Mouse (Mus musculus) limb, embryonic 15.5 days (tissue): ENCODE results near the gene Sox18. TPM values are rescaled to one million over a fixed set of nuclear protein-coding genes. Genes with fewer than 3 reads are reported as not detected.
A peak's percentile ranks its signal among the peaks of the same experiment; 100 is the strongest.

ENCODE experiments used
- ATAC-seq: fragments of 200-750 bp; cut with Nextera tagmentation; 2 replicates; pipeline ENCODE4 v1.8.0; 2017; ENCODE audit warnings: low read depth, moderate TSS enrichment; ENCODE audit not compliant: insufficient number of reproducible peaks, low FRiP score, low TSS enrichment
- H3K27ac ChIP-seq: fragments of 300-500 bp; sonication (generic); 2 replicates; pipeline ENCODE4 v1.5.1; 2015; ENCODE audit warnings: moderate library complexity, mild to moderate bottlenecking, inconsistent platforms
- H3K27me3 ChIP-seq: fragments of 300-500 bp; sonication (generic); 2 replicates; pipeline ENCODE4 v1.6.1; 2015; ENCODE audit warnings: inconsistent platforms
- H3K36me3 ChIP-seq: fragments of 300-500 bp; sonication (generic); 2 replicates; pipeline ENCODE4 v1.6.1; 2015; ENCODE audit warnings: inconsistent platforms
- H3K4me1 ChIP-seq: fragments of 300-500 bp; sonication (generic); 2 replicates; pipeline ENCODE4 v1.6.1; 2015; ENCODE audit warnings: inconsistent platforms
- H3K4me2 ChIP-seq: fragments of 300-500 bp; sonication (generic); 2 replicates; pipeline ENCODE4 v1.6.1; 2015; ENCODE audit warnings: mild to moderate bottlenecking, inconsistent platforms
- H3K4me3 ChIP-seq: fragments of 300-500 bp; sonication (generic); 2 replicates; pipeline ENCODE4 v1.5.1; 2015; ENCODE audit warnings: mild to moderate bottlenecking, inconsistent platforms
- H3K9ac ChIP-seq: fragments of 300-500 bp; sonication (generic); 2 replicates; pipeline ENCODE4 v1.6.1; 2015; ENCODE audit warnings: inconsistent platforms
- H3K9me3 ChIP-seq: fragments of 300-500 bp; sonication (generic); 2 replicates; pipeline ENCODE4 v1.6.1; 2016; ENCODE audit warnings: inconsistent platforms
- WGBS: fragments of 180-500 bp; shearing (Covaris S2); methylation state at CpG from one replicate; pipeline ENCODE4 v1.1.7; 2015; 5-methylcytosine and 5-hydroxymethylcytosine counted together
- polyA plus RNA-seq: library from polyadenylated mRNA; unstranded; fragments of >200 nt; fragmentation: Nextera tagmentation; extraction: Ambion mirVana; gene quantifications from 2 replicates; pipeline ENCODE4 v1.2.1, GENCODE M21; 2015

The Sox18 gene
- polyA plus RNA-seq, 1 experiment from 2014 or later = 38.7 TPM

DNA sequence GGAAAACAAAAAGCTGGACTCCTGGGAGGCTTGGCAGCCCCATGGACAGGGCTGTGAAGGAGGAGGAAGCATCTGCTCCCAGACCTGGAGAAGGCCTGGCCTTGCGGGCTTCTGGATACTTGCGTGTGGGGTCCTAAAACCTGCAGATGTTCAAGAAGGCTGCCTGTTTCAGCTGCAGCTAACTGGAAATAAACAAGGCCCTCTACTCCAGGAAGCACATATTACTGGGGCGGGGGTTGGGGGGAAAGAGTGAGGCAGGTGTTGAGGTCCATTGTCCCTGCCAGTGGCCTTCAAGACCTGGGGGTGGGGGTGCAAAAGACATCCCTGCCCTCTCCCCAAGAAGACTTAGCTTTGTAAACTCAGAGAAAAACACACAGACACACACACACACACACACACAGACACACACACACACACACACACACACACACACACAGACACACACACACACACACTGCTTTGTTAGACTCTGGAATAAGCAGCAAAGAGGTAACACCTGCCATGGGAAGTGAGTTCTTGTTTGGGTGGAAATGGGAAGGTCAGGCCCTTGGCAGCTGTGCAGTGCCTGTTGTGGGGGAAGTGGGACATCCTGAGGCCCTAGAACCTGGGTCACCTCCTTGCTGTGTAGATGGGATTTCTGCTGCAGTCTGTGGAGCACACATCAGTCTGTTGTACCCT is 8.7 kb downstream of the Sox18 start:
- H3K9me3 ChIP-seq = no peaks in the 10 kb centered on the region
- no peak overlapping the region for H3K9ac ChIP-seq
- no peak overlapping the region for H3K4me2 ChIP-seq
- H3K4me3 ChIP-seq = no peak overlapping the region
- H3K27ac ChIP-seq = 0 out of 2 replicates have a peak overlapping the region, but pooled peaks have one; percentile 8
- 81% methylated on average over 3 of the region's 3 CpGs for WGBS
- 0 out of 2 replicates have a peak, but pooled peaks cover under 1% of the 10 kb centered on the region for H3K27me3 ChIP-seq
- peaks cover 8% of the 10 kb centered on the region; the same call in 1 of the 2 replicates for H3K4me1 ChIP-seq
- no peaks in the 10 kb centered on the region for H3K36me3 ChIP-seq
- ATAC-seq = no peak

DNA sequence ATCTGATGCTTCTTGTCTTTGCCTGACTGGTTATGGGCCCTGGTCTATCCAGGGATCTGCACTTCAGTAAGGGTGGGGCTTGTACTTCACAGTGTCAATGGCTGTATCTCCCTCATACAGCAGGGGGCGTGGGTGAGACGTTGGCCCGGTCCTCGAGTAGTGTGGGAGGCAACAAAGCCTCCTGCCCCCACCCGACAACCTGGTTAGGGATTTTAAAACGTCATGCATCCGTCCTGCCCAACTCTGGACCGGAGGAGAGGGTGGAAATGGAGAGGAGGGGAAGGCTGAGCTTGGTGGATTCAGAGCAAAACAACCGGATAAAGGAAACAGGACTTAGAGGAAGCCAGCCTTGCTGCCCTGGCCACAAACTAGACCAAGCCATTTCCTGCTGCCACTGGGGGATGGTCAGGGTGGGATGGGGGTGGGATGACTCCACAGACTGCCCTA is 11.8 kb downstream of the Sox18 start:
- no peaks in the 10 kb centered on the region for H3K27me3 ChIP-seq
- 5% methylated on average over 9 of the region's 9 CpGs for WGBS
- H3K27ac ChIP-seq = no peak overlapping the region
- no peak overlapping the region for H3K4me2 ChIP-seq
- ATAC-seq = no peak; the same call in 1 of the 2 replicates
- no peaks in the 10 kb centered on the region for H3K9me3 ChIP-seq
- H3K4me3 ChIP-seq = no peak overlapping the region
- H3K4me1 ChIP-seq = peaks cover 19% of the 10 kb centered on the region; the same call in 1 of the 2 replicates
- no peak overlapping the region for H3K9ac ChIP-seq
- H3K36me3 ChIP-seq = peaks cover 23% of the 10 kb centered on the region

DNA sequence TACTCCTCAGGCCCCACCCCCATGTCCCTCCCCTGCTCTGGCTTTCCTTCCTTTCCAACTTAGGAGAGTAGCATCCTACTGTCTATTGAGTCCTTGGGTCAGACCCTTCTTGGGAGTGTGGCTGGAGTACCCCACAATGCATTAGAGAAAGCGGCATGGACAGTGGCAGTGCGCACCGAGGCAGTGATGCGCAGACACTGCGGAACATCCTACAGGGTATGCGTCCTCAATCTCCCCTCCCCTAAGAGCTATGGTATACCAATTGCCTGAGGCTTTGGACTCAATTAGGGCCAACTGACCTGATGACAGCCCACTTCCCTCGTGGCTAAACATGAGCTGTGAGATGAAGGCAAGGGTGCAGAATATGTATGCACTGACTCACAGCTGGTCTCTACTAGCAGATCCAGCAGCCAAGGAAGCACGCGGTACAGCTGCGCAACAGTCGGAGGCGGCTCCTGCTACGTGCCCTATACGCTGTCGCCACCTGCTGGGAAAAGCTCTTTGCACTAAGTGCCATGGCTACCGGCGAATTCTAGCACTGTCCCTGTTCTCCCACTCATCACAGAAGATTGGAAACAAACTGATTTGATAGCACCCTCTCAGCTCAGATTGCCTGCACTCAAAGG is 12.4 kb downstream of the Sox18 start:
- WGBS = 41% methylated on average over 17 of the region's 17 CpGs
- H3K4me1 ChIP-seq = peaks cover 19% of the 10 kb centered on the region; the same call in 1 of the 2 replicates
- no peak for ATAC-seq

DNA sequence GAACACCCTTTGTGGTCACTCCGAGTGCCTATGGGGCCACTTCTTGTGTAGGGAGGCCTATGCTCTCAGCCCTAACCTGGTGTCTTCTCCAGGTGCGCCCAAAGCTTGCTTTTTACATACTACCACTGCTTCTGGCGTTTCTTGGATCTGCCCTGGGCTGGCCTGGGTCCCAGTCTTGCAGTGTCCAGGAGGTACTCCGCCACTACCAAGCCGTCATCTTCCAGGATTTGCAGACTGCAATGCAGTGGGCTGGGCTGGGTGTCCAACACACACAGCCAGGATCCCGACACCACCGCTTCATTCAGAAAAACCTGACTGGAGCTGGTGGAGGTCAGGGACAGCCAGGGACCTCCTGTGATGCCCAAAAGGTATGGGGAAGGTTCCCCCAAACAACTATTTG is 12.9 kb downstream of the Sox18 start:
- no peaks in the 10 kb centered on the region for H3K9me3 ChIP-seq
- H3K4me2 ChIP-seq = no peak overlapping the region
- H3K9ac ChIP-seq = no peak overlapping the region
- H3K4me1 ChIP-seq = peaks cover 19% of the 10 kb centered on the region; the same call in 1 of the 2 replicates
- H3K4me3 ChIP-seq = no peak overlapping the region
- no peak overlapping the region for H3K27ac ChIP-seq
- peaks cover 32% of the 10 kb centered on the region for H3K36me3 ChIP-seq
- H3K27me3 ChIP-seq = no peaks in the 10 kb centered on the region
- ATAC-seq = no peak
- WGBS = 80% methylated on average over 7 of the region's 7 CpGs

More for the DNA sequence above, 12.4 kb downstream of the Sox18 start:
- H3K27ac ChIP-seq = no peak overlapping the region
- H3K9ac ChIP-seq = no peak overlapping the region
- no peak overlapping the region for H3K4me2 ChIP-seq
- H3K4me3 ChIP-seq = no peak overlapping the region
- H3K36me3 ChIP-seq = peaks cover 27% of the 10 kb centered on the region
- H3K27me3 ChIP-seq = no peaks in the 10 kb centered on the region
- H3K9me3 ChIP-seq = no peaks in the 10 kb centered on the region

DNA sequence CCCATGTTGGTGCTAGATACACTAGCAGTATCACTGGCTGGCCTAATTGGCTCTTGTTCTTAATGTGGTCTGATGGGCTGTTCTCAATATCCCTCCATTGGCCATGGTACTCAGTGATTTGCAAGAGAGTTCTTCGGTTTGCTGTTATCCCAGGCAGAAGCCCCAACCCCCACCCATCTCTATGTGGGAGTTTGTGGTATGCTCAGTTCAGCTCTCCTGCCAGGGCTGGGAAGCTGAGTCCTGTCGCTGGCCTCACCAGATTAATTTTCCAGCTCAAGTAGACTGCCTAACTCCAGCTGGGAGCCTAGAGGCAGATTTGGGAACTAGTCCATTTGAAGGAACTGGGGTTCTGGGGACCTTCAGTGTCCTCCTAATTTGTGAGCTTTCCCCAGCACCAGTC is 14.0 kb downstream of the Sox18 start:
- no peaks in the 10 kb centered on the region for H3K27me3 ChIP-seq
- peaks cover 43% of the 10 kb centered on the region for H3K36me3 ChIP-seq
- WGBS = 51% methylated on average over 2 of the region's 2 CpGs
- no peak overlapping the region for H3K9ac ChIP-seq
- no peaks in the 10 kb centered on the region for H3K9me3 ChIP-seq
- H3K4me2 ChIP-seq = no peak overlapping the region
- ATAC-seq = no peak
- no peak overlapping the region for H3K4me3 ChIP-seq
- peaks cover 19% of the 10 kb centered on the region; the same call in 1 of the 2 replicates for H3K4me1 ChIP-seq
- H3K27ac ChIP-seq = no peak overlapping the region

DNA sequence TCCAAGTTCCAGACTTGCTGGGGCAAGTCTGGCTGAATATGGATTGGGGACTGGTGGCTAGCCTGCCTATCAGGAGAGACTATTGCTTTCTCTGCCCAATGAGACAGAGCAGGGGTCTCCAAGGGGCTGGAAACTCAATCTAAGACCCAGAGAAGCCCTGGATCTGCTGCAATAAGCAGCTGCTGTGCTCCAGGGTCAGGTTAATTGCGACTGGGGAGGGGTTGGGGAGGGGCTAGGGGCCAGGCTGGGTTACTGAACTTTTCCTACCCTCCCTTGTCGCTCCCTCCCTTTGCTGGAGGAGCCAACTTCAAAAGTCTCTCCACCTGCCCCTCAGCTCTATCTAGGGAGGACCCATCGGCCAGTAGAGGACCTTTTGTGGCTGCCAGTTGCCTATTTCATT is 14.7 kb downstream of the Sox18 start, which contains the start of gene Gm29797:
Gm29797 (plus strand) TSS at position 301 of the 400 bp plus-strand sequence.
- H3K9me3 ChIP-seq = no peaks in the 10 kb centered on the region
- no peaks in the 10 kb centered on the region for H3K27me3 ChIP-seq
- WGBS = 36% methylated on average over 3 of the region's 3 CpGs
- H3K4me3 ChIP-seq = no peak within 1 kb of the TSS
- no peak within 1 kb of the TSS for H3K4me2 ChIP-seq
- no peak within 1 kb of the TSS for H3K9ac ChIP-seq
- peaks cover 19% of the 10 kb centered on the region; the same call in 1 of the 2 replicates for H3K4me1 ChIP-seq
- ATAC-seq = no peak
- no peak within 1 kb of the TSS for H3K27ac ChIP-seq
- H3K36me3 ChIP-seq = peaks cover 49% of the 10 kb centered on the region

DNA sequence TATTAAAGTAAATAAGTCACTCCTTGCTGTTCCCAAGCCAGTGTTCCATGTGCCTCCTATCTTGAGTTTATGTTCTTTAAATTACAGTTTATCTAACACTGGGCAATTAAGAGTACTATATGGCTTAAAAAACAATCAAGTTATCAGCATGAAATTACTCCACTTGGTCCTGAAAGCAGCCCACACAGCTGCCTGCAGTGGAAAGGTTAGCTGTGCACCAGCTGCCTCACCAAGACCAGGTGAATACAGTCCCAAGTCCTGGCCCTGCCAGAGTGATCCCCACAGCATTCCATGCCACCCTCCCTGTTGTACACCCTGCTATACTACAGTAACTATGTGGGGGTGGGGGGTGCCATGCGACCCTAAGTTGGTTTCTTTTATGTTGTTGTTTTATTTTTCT is 17.9 kb downstream of the Sox18 start:
- no peak overlapping the region for H3K4me2 ChIP-seq
- no peak overlapping the region for H3K4me3 ChIP-seq
- 100% methylated on average over 1 of the region's 1 CpGs for WGBS
- no peak overlapping the region for H3K9ac ChIP-seq
- ATAC-seq = no peak
- H3K27me3 ChIP-seq = no peaks in the 10 kb centered on the region
- peaks cover 11% of the 10 kb centered on the region; the same call in 1 of the 2 replicates for H3K4me1 ChIP-seq
- no peaks in the 10 kb centered on the region for H3K9me3 ChIP-seq
- no peak overlapping the region for H3K27ac ChIP-seq
- H3K36me3 ChIP-seq = peaks cover 76% of the 10 kb centered on the region

DNA sequence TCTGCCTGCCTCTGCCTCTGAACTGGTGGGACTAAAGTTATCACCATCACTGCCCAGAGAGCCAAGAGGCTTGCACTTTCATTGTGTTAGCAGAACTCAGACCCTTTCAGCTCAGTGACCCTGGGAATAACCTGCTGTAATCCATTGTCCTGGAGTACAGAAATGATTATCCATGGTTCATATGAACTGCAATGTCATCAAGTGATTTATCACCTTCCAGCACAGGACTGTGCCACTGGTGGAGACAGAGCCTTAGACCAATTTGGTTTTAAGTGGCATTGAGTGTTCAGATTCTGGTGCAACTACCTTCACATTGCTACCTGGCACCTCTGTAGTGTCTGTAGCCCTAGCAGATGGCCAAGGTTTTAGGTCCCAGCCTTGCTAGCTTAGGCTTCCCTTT is 18.4 kb downstream of the Sox18 start:
- Histone ChIP-seq H3K9ac (no peak overlapping the region), H3K4me3 (no peak overlapping the region), H3K4me1 (peaks cover 11% of the 10 kb centered on the region; the same call in 1 of the 2 replicates), H3K27ac (no peak overlapping the region), H3K27me3 (no peaks in the 10 kb centered on the region), H3K36me3 (peaks cover 81% of the 10 kb centered on the region), H3K9me3 (no peaks in the 10 kb centered on the region), H3K4me2 (no peak overlapping the region)
- ATAC-seq = no peak

DNA sequence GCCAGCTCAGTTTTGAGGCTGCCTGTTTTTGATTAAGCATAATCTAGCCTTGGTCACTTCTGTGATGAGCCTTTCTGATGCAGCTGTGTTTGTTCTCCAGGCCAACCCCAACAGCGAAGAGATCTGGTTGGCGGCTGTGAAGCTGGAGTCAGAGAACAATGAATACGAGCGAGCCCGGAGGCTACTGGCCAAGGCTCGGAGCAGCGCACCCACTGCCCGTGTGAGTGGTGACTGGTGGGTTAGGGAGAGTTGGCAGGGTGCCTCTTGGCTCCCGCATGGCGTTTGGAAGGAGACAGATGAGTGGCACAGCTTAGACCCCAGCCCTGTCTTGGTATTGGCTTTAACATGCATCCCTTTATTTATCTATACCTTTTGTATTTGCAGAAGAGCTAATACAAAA is 22.5 kb downstream of the Sox18 start:
- 81% methylated on average over 10 of the region's 10 CpGs for WGBS

DNA sequence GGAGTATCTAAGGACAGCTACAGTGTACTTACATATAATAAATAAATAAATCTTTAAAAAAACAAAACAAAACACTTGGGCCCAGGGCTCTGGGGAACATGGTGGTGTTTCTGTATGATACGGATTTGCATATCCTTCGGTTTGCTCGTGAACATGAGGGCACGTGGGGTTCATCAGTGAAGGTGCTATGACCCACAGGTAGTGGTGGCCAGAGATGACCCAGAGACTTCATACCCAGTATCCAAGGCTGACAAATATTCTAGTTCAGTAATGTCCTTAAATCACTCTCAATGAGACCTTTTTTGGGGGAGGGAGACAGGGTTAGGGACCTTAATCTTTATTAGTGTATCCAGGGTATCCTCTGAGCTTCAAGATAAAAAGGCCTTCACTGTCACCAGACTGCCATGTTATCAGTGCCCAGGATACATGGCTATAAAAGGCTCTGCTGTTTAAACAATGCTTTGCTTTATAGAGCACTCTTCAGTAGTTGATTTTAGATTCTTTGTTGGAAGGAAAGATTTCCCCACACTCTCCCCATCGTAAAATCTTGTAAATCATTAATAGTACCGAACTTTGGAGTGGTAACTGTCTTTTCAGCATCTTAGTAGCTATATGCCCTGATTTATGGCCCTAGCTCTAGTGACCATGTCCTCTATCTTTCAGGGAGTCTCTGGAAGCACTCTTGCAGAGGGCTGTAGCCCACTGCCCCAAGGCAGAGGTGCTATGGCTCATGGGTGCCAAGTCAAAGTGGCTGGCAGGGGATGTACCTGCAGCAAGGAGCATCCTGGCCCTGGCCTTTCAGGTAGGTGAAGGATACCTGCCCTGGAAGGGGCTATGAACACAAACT is 24.6 kb downstream of the Sox18 start:
- Histone ChIP-seq H3K4me2 (no peak overlapping the region), H3K4me1 (no peaks in the 10 kb centered on the region), H3K36me3 (peaks cover 77% of the 10 kb centered on the region), H3K4me3 (no peak overlapping the region), H3K27ac (no peak overlapping the region), H3K9ac (no peak overlapping the region), H3K9me3 (no peaks in the 10 kb centered on the region), H3K27me3 (no peaks in the 10 kb centered on the region)
- 82% methylated on average over 6 of the region's 6 CpGs for WGBS
- ATAC-seq = no peak

More for the DNA sequence above, 22.5 kb downstream of the Sox18 start:
- Histone ChIP-seq H3K4me3 (no peak overlapping the region), H3K9ac (no peak overlapping the region), H3K4me1 (no peaks in the 10 kb centered on the region), H3K27ac (no peak overlapping the region), H3K36me3 (peaks cover 80% of the 10 kb centered on the region), H3K27me3 (no peaks in the 10 kb centered on the region), H3K4me2 (no peak overlapping the region), H3K9me3 (no peaks in the 10 kb centered on the region)
- ATAC-seq = no peak

DNA sequence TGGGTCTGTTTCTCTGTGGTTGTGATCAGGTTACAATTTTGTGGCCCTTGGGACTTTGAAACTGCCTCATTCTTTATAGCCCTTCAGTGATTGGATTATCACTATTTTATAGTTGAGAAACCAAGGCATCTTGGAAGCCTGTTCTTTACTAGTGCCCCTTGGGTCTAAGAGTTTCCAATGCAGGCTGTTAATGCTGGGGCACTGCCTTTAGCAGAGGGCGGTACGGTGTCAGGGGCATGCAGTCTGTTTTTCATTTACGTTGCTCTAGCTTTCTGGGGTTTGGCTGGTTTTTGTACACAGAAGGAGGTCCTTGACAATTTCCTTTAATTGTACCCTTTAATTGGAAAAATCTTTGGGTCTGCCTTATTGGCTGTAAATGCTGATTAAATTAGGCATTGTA is 25.8 kb downstream of the Sox18 start:
- H3K36me3 ChIP-seq = peaks cover 77% of the 10 kb centered on the region
- no peaks in the 10 kb centered on the region for H3K27me3 ChIP-seq
- H3K27ac ChIP-seq = no peak overlapping the region
- H3K9me3 ChIP-seq = no peaks in the 10 kb centered on the region
- H3K4me2 ChIP-seq = no peak overlapping the region
- no peak for ATAC-seq
- H3K9ac ChIP-seq = no peak overlapping the region
- H3K4me1 ChIP-seq = no peaks in the 10 kb centered on the region
- 45% methylated on average over 3 of the region's 3 CpGs for WGBS
- H3K4me3 ChIP-seq = no peak overlapping the region
